Mouse (Mus musculus): ENCODE data around the gene Lonp2. TPM values are rescaled to one million over a fixed set of nuclear protein-coding genes. Genes with fewer than 3 reads are reported as not detected.

The Lonp2 gene
- polyA plus RNA-seq, 1 experiment from 2014 or later, result 61.4 TPM

DNA sequence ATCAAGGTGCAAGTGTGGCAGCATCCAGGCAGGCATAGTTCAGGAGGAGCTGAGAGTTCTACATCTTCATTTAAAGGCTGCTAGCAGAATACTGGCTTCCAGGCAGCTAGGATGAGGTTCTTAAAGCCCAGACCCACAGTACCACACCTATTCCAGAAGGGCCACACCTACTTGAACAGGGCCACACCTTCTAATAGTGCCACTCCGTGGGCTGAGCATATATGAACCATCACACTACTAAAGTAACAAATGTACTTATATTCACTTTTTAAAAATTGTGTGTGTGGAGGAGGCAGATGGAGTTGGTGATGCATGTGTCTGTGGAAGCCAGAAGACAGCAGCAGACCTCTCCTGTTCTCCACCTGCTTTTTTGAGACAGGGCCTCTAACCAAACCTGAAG is 70.2 kb downstream of the Lonp2 start:
- no peak for ATAC-seq (ENCODE audit: insufficient read depth, low FRiP score)
- Histone ChIP-seq H3K9me3 (replicated peaks; ENCODE audit: control insufficient read depth, low read length) (no peaks in the 10 kb centered on the region), H3K27me3 (ENCODE audit: control insufficient read depth, insufficient read depth, low read length) (no peaks in the 10 kb centered on the region), H3K4me1 (ENCODE audit: control insufficient read depth, insufficient read depth, low read length) (no peaks in the 10 kb centered on the region), H3K4me2 (ENCODE audit: low read depth, low read length) (no peak overlapping the region), H3K4me3 (replicated peaks; ENCODE audit: low read length) (no peak overlapping the region), H3K9ac (ENCODE audit: low read length) (no peak overlapping the region), H3K36me3 (ENCODE audit: control insufficient read depth, insufficient read depth, low read length) (no peaks in the 10 kb centered on the region), H3K27ac (ENCODE audit: low read length) (no peak overlapping the region)
- 83% methylated on average over 1 of the region's 1 CpGs for WGBS

DNA sequence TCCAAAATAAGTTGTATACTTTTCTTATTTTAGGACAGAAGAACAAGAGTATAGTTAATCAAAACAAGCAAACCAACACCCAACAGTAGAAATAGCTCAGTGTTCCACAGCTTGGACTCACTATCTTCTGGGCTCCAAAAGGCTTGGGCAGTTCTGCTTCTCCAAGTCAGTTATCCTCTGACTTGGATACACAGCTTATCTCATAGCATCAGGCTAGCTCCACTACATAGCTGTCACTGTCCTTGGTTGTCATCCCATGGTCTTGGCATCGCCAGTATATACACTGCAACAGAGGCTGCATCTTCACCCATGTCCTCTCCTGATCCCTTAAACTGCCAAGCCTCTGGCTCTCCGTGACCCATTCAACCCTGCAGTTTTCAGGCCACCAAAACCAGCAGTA is 71.9 kb downstream of the Lonp2 start:
- 88% methylated on average over 2 of the region's 2 CpGs for WGBS
- Histone ChIP-seq H3K4me1 (ENCODE audit: control insufficient read depth, insufficient read depth, low read length) (no peaks in the 10 kb centered on the region), H3K4me3 (replicated peaks; ENCODE audit: low read length) (no peak overlapping the region), H3K27me3 (ENCODE audit: control insufficient read depth, insufficient read depth, low read length) (no peaks in the 10 kb centered on the region), H3K4me2 (ENCODE audit: low read depth, low read length) (no peak overlapping the region), H3K36me3 (ENCODE audit: control insufficient read depth, insufficient read depth, low read length) (no peaks in the 10 kb centered on the region), H3K9me3 (replicated peaks; ENCODE audit: control insufficient read depth, low read length) (no peaks in the 10 kb centered on the region), H3K27ac (ENCODE audit: low read length) (no peak overlapping the region), H3K9ac (ENCODE audit: low read length) (no peak overlapping the region)
- no peak for ATAC-seq (ENCODE audit: insufficient read depth, low FRiP score)

DNA sequence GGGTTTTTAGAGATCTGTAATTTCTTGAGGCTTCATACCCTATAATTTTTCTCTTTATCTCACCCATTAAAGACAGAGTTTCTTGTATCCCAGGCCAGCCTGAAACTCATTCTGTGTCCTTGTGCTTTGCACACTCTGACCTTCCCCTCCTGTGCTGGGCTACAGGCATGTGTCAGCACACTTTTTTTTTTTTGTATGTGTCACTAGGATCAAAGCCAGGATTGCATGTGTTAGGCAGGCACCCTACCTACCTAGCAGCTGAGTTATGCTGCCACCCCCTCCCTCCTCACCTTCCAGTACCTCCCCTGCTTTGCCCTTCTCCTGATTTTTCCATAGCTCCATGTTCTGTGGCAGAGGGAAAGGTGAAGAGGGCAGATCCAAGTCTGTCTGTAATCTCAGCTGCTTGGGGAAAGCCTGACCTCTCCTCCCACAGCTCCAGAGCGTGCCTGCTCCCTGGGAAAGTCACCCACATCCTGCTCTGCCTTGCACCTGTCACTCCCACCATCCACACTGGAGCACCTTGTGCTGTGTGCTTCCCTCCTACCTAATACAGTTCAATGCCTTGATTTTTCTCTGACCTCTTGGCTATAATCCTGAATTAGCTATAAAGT is 75.1 kb downstream of the Lonp2 start:
- no peak for ATAC-seq (ENCODE audit: insufficient read depth, low FRiP score)
- Histone ChIP-seq H3K9me3 (replicated peaks; ENCODE audit: control insufficient read depth, low read length) (no peaks in the 10 kb centered on the region), H3K9ac (ENCODE audit: low read length) (no peak overlapping the region), H3K4me2 (ENCODE audit: low read depth, low read length) (no peak overlapping the region), H3K4me3 (replicated peaks; ENCODE audit: low read length) (no peak overlapping the region), H3K36me3 (ENCODE audit: control insufficient read depth, insufficient read depth, low read length) (no peaks in the 10 kb centered on the region), H3K4me1 (ENCODE audit: control insufficient read depth, insufficient read depth, low read length) (no peaks in the 10 kb centered on the region), H3K27ac (ENCODE audit: low read length) (no peak overlapping the region), H3K27me3 (ENCODE audit: control insufficient read depth, insufficient read depth, low read length) (no peaks in the 10 kb centered on the region)
- 74% methylated on average over 1 of the region's 1 CpGs for WGBS

DNA sequence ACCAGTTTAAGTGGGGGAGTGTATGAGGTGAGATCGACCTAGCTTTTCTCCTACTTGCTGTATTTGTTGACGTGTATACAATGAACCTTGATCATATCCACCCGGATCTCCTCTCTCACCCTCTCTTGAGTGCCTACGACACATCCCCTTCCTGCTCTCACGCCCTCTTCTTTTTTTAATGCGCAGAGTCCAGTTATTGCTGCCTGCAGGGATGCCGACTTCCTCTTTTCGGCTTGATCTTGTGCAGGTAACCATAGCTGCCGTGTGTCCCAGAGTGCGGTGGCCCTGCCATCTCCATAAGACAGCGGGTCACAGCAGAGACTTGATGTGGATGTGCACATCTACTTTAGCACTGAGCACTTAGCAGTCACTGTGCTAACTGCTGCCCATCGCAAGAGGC is 75.6 kb downstream of the Lonp2 start:
- H3K9me3 ChIP-seq (replicated peaks; ENCODE audit: control insufficient read depth, low read length), result no peaks in the 10 kb centered on the region
- WGBS, result 85% methylated on average over 12 of the region's 12 CpGs
- H3K27me3 ChIP-seq (ENCODE audit: control insufficient read depth, insufficient read depth, low read length), result no peaks in the 10 kb centered on the region
- no peaks in the 10 kb centered on the region for H3K36me3 ChIP-seq (ENCODE audit: control insufficient read depth, insufficient read depth, low read length)
- H3K4me1 ChIP-seq (ENCODE audit: control insufficient read depth, insufficient read depth, low read length), result no peaks in the 10 kb centered on the region
- H3K27ac ChIP-seq (ENCODE audit: low read length), result no peak overlapping the region
- no peak overlapping the region for H3K4me3 ChIP-seq (replicated peaks; ENCODE audit: low read length)
- H3K9ac ChIP-seq (ENCODE audit: low read length), result no peak overlapping the region
- no peak for ATAC-seq (ENCODE audit: insufficient read depth, low FRiP score)
- no peak overlapping the region for H3K4me2 ChIP-seq (ENCODE audit: low read depth, low read length)

DNA sequence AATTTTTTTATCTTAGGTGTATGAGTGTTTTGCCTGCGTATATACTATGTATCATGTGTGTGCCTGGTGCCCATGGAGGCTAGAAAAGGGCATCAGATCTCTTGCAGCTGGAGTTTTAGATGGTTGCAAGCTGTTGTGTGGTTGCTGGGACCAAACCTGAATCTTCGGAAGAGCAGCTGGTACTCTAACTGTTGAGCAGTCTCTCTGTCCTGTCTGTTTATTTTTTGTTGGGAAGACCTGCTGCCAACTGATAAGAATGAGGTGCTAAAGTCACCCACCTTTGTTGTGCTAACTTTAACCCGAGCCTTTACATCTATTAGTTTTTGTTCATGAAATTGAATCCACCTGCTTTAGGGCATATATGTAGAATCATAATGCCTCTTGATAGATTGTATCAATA is 78.6 kb downstream of the Lonp2 start:
- ATAC-seq (ENCODE audit: insufficient read depth, low FRiP score), result no peak
- no peak overlapping the region for H3K27ac ChIP-seq (ENCODE audit: low read length)
- H3K4me1 ChIP-seq (ENCODE audit: control insufficient read depth, insufficient read depth, low read length), result no peaks in the 10 kb centered on the region
- no peak overlapping the region for H3K4me3 ChIP-seq (replicated peaks; ENCODE audit: low read length)
- no peaks in the 10 kb centered on the region for H3K9me3 ChIP-seq (replicated peaks; ENCODE audit: control insufficient read depth, low read length)
- 69% methylated on average over 3 of the region's 3 CpGs for WGBS
- H3K27me3 ChIP-seq (ENCODE audit: control insufficient read depth, insufficient read depth, low read length), result no peaks in the 10 kb centered on the region
- no peak overlapping the region for H3K9ac ChIP-seq (ENCODE audit: low read length)
- no peaks in the 10 kb centered on the region for H3K36me3 ChIP-seq (ENCODE audit: control insufficient read depth, insufficient read depth, low read length)
- H3K4me2 ChIP-seq (ENCODE audit: low read depth, low read length), result no peak overlapping the region

DNA sequence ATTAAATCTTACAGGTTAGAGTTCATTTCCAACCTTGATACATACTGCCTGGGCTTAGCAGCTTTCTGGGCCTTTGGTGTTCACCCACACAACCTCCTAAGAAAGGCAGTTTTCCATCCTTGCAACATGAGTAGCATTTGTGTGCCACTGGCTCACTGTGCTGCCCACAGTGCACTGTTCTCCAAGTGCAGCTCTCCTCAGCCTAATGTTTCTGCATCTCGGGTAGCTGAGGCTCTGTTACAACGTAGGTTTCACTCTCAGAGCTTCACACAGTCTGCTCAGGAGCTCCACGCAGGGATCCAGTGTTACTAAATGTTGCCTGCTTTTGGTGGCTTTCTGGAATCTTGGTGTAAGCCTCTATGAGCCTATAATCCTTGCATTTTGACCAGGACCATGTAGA is 81.5 kb downstream of the Lonp2 start:
- 84% methylated on average over 3 of the region's 3 CpGs for WGBS
- Histone ChIP-seq H3K27me3 (ENCODE audit: control insufficient read depth, insufficient read depth, low read length) (no peaks in the 10 kb centered on the region), H3K9ac (ENCODE audit: low read length) (no peak overlapping the region), H3K36me3 (ENCODE audit: control insufficient read depth, insufficient read depth, low read length) (no peaks in the 10 kb centered on the region), H3K4me2 (ENCODE audit: low read depth, low read length) (no peak overlapping the region), H3K4me1 (ENCODE audit: control insufficient read depth, insufficient read depth, low read length) (no peaks in the 10 kb centered on the region), H3K4me3 (replicated peaks; ENCODE audit: low read length) (no peak overlapping the region), H3K27ac (ENCODE audit: low read length) (no peak overlapping the region), H3K9me3 (replicated peaks; ENCODE audit: control insufficient read depth, low read length) (no peaks in the 10 kb centered on the region)
- no peak for ATAC-seq (ENCODE audit: insufficient read depth, low FRiP score)

DNA sequence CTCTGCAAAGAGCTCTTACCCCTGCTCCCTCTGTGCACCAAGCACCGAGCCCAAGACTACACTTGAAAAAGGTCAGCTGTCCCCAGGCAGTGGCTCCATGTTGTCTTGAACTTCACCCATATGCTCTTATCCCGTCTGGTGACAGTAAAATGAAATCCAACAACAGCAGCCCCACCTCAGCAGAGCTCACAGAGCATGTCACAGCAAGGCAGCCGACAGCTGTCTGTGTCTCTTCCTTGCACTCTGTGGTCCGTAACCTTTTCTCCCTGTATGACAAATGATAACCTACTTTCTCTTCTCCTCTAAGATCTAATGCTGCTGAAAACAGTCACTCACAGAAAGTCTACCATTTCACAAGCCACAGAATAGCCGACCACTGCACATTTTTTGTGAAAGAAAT is 82.9 kb downstream of the Lonp2 start:
- 71% methylated on average over 5 of the region's 5 CpGs for WGBS

DNA sequence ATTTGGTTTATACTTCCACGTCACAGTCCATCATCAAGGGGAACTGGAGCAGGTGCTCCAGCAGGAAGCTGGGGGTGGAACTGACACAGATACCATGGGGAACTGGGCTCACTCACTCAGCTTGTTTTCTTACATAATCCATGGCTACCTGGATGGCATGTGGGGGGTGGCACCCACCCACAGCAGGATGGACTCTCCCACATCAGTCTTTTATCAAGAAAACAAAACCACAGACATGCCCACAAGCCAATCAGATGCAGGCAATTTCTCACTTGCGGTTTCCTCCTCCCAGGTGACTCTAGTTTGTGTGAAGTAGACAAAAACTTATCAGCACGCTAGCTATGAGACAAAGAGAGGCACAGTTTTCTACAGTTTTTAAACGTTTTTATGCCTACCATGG is 84.0 kb downstream of the Lonp2 start:
- Histone ChIP-seq H3K9me3 (replicated peaks; ENCODE audit: control insufficient read depth, low read length) (no peaks in the 10 kb centered on the region), H3K4me3 (replicated peaks; ENCODE audit: low read length) (no peak overlapping the region), H3K27me3 (ENCODE audit: control insufficient read depth, insufficient read depth, low read length) (no peaks in the 10 kb centered on the region), H3K4me2 (ENCODE audit: low read depth, low read length) (no peak overlapping the region), H3K9ac (ENCODE audit: low read length) (no peak overlapping the region), H3K27ac (ENCODE audit: low read length) (no peak overlapping the region), H3K4me1 (ENCODE audit: control insufficient read depth, insufficient read depth, low read length) (no peaks in the 10 kb centered on the region), H3K36me3 (ENCODE audit: control insufficient read depth, insufficient read depth, low read length) (no peaks in the 10 kb centered on the region)
- WGBS, result 57% methylated on average over 4 of the region's 4 CpGs
- no peak for ATAC-seq (ENCODE audit: insufficient read depth, low FRiP score)

More for the DNA sequence above, 82.9 kb downstream of the Lonp2 start:
- no peaks in the 10 kb centered on the region for H3K27me3 ChIP-seq (ENCODE audit: control insufficient read depth, insufficient read depth, low read length)
- no peak overlapping the region for H3K4me2 ChIP-seq (ENCODE audit: low read depth, low read length)
- H3K4me1 ChIP-seq (ENCODE audit: control insufficient read depth, insufficient read depth, low read length), result no peaks in the 10 kb centered on the region
- H3K4me3 ChIP-seq (replicated peaks; ENCODE audit: low read length), result no peak overlapping the region
- no peak overlapping the region for H3K9ac ChIP-seq (ENCODE audit: low read length)
- no peaks in the 10 kb centered on the region for H3K36me3 ChIP-seq (ENCODE audit: control insufficient read depth, insufficient read depth, low read length)
- H3K27ac ChIP-seq (ENCODE audit: low read length), result no peak overlapping the region
- H3K9me3 ChIP-seq (replicated peaks; ENCODE audit: control insufficient read depth, low read length), result no peaks in the 10 kb centered on the region
- ATAC-seq (ENCODE audit: insufficient read depth, low FRiP score), result no peak

DNA sequence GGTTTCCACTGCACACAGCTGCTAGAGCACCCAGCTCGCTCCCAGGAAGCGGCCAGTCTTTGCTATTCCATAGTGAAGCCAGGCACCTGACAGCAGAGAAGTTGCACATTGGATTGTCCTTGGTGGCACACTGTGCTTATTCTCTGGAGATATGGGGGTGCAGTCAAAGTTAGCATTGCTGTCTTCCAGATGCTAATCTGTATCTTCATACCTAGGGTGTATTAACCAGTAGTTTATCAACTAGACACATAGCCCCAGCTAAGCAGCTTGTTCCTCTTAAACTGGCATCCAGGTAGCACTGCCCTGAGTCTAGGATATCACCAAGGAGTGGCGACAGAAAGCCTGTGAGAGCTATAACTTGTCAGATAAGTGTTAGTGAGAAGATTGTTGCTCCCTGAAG is 88.8 kb downstream of the Lonp2 start:
- H3K4me2 ChIP-seq (ENCODE audit: low read depth, low read length), result no peak overlapping the region
- WGBS, result 87% methylated on average over 3 of the region's 3 CpGs
- no peak for ATAC-seq (ENCODE audit: insufficient read depth, low FRiP score)
- H3K9me3 ChIP-seq (replicated peaks; ENCODE audit: control insufficient read depth, low read length), result no peaks in the 10 kb centered on the region
- no peak overlapping the region for H3K9ac ChIP-seq (ENCODE audit: low read length)
- no peak overlapping the region for H3K27ac ChIP-seq (ENCODE audit: low read length)
- H3K4me3 ChIP-seq (replicated peaks; ENCODE audit: low read length), result no peak overlapping the region
- H3K4me1 ChIP-seq (ENCODE audit: control insufficient read depth, insufficient read depth, low read length), result no peaks in the 10 kb centered on the region
- peaks cover 4% of the 10 kb centered on the region; the same call in 1 of the 2 replicates for H3K36me3 ChIP-seq (ENCODE audit: control insufficient read depth, insufficient read depth, low read length)
- no peaks in the 10 kb centered on the region for H3K27me3 ChIP-seq (ENCODE audit: control insufficient read depth, insufficient read depth, low read length)

All from stomach, embryonic 16.5 days (tissue).